Mouse (Mus musculus): ENCODE data around the gene Neurod1. TPM values are rescaled to one million over a fixed set of nuclear protein-coding genes. Genes with fewer than 3 reads are reported as not detected.

Gene Neurod1
- polyA plus RNA-seq (2012) = not detected in 2 replicates

DNA sequence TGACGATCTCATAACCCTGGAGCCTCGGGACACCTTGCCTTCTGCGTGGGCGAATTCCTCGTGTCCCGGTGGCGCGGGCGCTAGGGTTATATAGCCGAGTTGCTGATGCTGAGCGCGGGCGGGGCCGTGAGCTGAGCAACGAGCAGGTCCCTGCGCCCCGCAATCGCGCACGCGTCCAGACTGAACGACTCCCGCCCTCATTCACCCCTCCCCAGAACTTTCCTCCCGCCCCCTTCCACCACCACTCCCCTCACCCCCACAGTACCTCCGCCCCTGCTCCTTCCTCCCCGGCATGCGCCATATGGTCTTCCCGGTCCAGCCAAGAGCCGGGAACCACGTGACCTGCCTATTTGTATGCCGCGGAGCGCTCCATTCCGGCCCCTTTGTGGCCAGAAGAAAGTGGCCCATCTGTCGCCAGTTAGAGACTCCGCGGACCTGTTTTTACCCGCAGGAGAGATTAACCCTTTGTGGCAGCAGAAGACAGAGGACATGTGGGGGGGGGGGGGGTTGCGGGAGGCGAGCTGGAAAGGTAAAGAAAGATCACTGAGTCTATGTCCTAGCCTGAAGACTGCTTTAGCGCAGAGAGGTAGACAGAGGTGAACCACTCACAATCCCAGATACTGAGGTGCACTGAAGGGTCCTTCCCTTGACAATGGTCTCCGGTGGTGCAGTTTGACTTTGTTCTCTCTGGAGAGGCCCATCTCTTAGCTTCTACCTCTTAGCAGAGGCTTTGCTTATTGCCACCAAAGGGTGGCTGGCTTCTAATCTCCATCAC is at the start of gene Neurod1, which contains the start of gene Cerkl:
TSS of gene Neurod1 (minus strand) at position 177 of the 775 bp plus-strand sequence.
TSS of gene Cerkl (minus strand) at position 211 of the 775 bp plus-strand sequence.
- no peak for TF ChIP-seq GATA1 (IDR thresholded peaks at IDR 0.05; ENCODE audit: low read length)

- TF ChIP-seq GATA1 (IDR thresholded peaks at IDR 0.05; ENCODE audit: low read length) = no peak
Observed at GRCm38 (mm10) chr2:79498990-79499755, 42.6 kb upstream of the Neurod1 start.

DNA sequence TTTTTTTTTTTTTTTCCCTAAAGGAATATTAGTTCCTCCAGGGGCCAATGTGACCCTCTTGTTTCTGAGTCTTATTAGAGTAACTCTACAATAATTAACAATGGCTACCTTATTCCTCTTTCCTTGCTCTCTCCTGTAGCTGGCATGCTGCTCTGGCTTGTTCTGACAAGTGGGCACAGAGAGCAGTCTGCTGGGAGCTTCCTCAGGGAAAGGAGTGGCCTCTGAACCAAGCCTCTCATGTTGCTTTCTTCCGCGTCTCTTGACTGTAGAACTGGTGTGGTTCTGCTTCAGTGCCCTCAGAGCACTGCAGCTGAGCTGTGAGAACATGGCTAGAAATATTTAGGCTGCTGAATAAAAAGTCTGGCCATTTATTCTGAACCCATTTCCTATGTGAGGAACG is 28.6 kb upstream of the Neurod1 start:
- TF ChIP-seq GATA1 (IDR thresholded peaks at IDR 0.05; ENCODE audit: low read length) = no peak

DNA sequence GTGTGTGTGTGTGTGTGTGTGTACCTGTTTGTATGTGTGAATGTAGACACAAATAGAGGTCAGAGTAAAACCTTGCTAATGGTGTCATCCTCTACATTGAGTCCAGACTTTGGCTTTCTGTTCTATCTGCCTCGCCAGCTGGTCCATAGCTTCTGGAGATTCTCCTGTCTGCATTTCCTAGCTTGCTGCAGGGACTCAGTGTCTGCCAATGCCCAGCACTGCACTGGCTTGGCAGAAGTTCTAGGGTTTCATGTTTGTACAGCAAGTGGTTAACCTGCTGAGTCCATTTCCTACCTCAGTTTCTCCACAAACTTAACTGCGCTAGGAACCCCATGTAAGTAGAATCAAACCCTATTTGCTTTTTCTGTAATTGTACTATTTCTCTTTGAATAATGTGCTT is 26.0 kb upstream of the Neurod1 start:
- TF ChIP-seq GATA1 (IDR thresholded peaks at IDR 0.05; ENCODE audit: low read length) = no peak

- no peak for TF ChIP-seq GATA1 (IDR thresholded peaks at IDR 0.05; ENCODE audit: low read length)
Observed at GRCm38 (mm10) chr2:79462411-79462810, 5.9 kb upstream of the Neurod1 start.

- TF ChIP-seq GATA1 (IDR thresholded peaks at IDR 0.05; ENCODE audit: low read length) = no peak
Observed at GRCm38 (mm10) chr2:79461861-79462260, 5.3 kb upstream of the Neurod1 start.

- TF ChIP-seq GATA1 (IDR thresholded peaks at IDR 0.05; ENCODE audit: low read length) = no peak
Observed at GRCm38 (mm10) chr2:79460586-79460985, 4.0 kb upstream of the Neurod1 start.

DNA sequence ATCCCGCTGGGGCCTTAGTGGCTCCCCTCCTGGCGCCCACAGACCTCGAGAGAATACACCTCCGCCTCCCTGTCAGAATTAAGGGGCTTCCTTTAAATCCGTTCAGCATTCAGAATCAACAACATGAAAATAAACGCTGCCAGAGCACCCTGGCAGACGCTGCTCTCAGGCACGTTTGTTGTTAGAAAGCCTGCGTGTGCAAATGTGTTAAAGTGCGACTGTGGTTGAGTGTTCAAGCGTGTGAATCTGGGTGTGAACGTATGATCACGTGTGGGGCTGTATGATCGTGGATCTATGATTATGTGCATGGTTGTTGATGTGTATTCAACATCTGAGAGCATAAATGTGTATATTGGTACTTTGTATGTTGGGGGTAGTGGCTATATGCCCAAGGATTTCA is 3.6 kb upstream of the Neurod1 start:
- TF ChIP-seq GATA1 (IDR thresholded peaks at IDR 0.05; ENCODE audit: low read length) = no peak

DNA sequence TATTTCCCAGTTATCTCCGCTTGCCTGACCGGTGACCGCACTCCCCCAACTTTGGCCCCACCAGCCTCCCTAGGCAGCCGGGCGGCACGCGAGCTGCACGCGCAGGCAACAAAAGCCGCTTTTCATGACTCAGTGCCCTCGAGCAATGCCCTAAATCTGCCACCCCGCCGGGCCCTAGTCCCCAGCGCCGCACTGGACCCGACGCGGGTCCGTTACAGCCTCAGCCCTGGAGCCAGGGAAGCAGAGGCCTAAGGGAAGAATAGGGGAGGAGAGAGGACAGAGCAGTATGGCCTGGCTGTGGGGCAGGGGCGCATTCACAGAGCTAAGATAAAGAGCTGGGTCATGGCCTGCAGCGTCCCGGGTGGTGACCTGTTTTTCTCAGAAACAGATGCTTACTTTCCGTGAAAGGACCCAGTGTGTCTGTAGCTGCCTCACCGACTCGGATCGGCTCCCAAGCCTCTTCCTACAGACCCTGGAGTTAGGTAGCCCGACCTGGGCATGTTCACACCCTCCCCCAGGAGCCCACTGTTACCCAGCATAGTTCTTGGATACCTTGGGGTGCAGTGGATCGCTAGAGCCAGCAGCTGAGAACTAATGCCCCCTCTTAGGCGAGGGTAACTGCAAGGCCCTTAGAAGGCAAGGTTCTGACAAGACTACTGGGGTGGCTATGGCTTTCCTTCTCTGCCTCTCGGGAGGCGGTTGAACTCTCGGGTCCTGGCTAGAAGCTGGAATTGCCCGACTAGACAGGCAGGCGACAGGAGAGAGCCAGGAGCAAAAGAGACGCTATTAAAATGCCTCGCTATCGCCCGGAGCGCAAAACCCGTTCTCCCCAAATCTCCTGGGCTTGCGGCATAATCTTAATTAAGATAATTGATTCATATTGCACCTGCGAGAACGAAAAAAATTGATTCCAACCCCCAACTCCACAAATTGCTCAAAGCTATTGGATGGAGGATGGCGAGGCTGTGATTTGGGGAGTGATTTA is 2.8 kb upstream of the Neurod1 start:
- no peak for TF ChIP-seq GATA1 (IDR thresholded peaks at IDR 0.05; ENCODE audit: low read length)

DNA sequence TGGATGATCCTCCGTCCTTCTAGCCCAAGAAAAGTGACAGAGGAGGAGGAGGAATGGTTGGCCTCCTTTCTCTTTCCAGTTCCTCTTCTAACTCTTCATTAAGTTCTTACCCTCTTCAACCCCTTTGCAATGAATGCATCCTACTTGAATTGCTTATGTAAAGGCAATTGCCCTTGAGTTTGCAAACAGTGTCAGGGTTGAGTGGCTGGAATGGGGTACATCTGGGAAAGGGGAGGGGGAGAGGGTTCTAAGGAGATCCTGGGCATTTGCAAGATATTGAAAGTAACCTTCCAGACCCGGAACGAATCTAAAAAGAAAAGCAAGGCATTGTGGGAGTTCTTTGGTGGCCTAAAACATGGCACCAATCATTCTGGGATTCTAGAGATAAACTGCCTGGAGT is 1.4 kb upstream of the Neurod1 start:
- TF ChIP-seq GATA1 (IDR thresholded peaks at IDR 0.05; ENCODE audit: low read length) = no peak

DNA sequence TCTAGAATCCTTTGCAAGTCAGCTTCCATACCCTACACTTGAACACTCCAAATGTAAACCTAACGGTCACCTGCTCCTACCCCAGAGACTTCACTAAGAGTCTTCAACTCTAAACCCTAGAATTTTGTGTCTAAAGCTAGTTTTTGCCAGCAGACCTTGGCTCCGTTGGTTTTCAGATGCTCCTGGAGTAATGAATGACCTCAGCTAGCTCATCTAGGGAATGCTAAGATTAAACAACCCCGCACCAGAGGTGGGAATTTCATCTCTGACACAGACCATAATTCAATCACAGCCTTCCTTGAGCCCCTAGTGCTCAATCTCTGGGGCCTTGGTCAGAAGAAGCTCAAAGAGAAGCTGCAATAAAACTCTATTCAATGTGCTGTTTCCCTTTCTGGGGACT is 883 bp upstream of the Neurod1 start:
- no peak for TF ChIP-seq GATA1 (IDR thresholded peaks at IDR 0.05; ENCODE audit: low read length)

GRCm38 (mm10) chr2:79455646-79456045 is 905 bp downstream of the Neurod1 start:
- TF ChIP-seq GATA1 (IDR thresholded peaks at IDR 0.05; ENCODE audit: low read length) = no peak

DNA sequence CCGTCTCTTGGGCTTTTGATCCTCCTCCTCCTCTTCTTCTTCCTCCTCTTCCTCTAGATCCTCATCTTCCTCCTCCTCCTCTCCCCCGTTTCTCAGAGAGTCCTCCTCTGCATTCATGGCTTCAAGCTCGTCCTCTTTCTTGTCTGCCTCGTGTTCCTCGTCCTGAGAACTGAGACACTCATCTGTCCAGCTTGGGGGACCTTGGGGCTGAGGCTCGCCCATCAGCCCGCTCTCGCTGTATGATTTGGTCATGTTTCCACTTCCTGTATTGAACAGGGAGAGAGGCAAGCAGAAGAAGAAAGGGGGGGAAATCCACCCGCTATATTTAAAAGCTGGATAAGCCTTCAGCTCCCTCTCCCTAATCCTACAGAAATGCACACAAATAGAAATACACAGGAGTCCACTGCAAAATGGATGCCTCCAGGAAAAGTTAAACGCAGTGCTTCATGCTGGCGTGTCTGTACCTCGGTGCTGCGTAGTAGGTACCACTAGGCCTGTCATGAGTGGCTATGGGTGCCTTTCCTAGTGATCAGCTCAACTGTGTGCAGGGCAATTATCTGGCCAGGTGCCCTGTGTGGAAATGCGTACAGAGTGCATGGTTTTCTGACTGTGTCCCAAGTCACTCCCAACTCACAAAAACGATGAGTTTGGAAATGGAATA is 1.6 kb downstream of the Neurod1 start:
- no peak for TF ChIP-seq GATA1 (IDR thresholded peaks at IDR 0.05; ENCODE audit: low read length)

- no peak for TF ChIP-seq GATA1 (IDR thresholded peaks at IDR 0.05; ENCODE audit: low read length)
Observed at GRCm38 (mm10) chr2:79453901-79454781, 2.4 kb downstream of the Neurod1 start.

Measured in G1E-ER4 (cell line).